Mouse (Mus musculus) lung, postnatal 4 days (tissue): ENCODE measurements around the gene Slamf6.
"Not testable (repeated sequence)": the region's sequence is repeated elsewhere in the genome, so short reads cannot be mapped to it uniquely, and the experiment has no call there.

Experiments
- DNase-seq, 2 experiments: peaks; one replicate each; pipeline ENCODE4 v3.0.0; 2021

The Slamf6 gene

DNA sequence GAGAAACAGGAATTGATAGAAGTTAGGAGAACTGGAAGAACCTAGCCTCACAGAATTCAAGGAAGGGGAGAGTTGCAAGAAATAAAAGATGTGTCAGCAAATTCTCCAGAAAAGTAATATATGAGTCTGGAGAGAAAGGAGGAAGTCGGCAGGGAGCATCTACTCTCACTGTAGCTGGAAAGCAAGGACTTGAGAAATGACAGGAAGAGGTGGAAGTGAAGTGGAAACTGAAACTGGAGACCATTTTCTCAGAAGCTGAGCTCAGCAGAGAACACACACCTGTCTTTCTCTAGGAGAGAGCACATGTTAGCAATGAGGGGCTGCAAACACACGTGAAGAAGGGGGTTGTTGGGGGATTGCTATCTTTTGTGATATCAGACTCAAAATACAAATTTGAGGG lies 40.1 kb downstream of the Slamf6 start:
- DNase-seq: no peak

DNA sequence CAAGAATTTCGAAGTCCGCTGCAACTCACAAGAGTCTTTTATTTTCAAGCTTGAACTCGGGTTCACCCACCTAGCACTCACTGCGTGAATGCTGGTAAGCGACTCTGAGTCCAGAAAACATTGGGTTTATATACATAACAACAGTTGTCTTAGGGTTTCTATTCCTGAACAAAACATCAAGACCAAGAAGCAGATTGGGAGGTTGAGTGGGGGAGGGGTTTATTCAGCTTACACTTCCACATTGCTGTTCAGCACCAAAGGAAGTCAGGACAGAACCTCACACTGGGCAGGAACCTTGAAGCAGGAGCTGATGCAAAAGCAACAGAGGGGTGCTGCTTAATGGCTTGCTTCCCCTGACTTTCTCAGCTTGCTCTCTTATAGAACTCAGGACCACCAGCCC lies 43.4 kb downstream of the Slamf6 start:
- DNase-seq: no peak

DNA sequence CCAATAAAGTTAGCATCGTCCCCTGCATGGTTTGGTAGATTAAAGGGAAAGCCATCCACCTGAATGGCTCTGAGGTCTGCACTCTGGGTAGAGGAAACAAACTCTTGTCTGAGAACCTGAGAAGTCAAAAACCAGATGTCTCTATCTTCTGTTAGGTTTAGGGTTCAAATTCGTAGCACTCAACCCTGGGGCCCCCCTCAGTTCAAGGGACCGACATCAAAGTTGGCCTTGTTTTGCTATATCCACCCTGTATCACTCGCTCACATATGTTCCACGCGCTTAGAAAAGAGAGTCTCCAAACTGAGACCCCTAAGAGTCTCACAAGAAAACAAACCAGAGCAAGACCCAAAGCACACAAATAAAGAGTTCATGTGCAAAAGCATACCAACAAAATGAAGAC lies 44.4 kb downstream of the Slamf6 start:
- no peak for DNase-seq

DNA sequence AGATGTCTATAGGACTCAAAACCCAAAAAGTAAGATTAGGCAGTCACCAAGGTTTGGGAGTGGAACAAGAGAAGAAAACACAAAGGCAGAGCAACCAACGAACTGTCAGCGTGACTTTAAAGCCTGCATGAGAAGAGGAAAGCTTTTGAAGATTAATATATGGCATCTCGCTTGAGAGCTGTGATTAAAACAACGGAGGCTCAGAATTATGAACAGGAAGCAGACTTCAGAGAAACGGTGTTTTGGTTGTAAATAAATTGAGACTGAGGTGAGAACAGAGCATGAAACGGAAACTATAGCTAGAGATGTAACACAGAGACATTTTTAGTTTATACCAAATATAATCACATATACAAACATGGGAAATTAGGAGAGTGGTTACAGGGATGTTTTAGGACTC lies 46.3 kb downstream of the Slamf6 start:
- DNase-seq: no peak

DNA sequence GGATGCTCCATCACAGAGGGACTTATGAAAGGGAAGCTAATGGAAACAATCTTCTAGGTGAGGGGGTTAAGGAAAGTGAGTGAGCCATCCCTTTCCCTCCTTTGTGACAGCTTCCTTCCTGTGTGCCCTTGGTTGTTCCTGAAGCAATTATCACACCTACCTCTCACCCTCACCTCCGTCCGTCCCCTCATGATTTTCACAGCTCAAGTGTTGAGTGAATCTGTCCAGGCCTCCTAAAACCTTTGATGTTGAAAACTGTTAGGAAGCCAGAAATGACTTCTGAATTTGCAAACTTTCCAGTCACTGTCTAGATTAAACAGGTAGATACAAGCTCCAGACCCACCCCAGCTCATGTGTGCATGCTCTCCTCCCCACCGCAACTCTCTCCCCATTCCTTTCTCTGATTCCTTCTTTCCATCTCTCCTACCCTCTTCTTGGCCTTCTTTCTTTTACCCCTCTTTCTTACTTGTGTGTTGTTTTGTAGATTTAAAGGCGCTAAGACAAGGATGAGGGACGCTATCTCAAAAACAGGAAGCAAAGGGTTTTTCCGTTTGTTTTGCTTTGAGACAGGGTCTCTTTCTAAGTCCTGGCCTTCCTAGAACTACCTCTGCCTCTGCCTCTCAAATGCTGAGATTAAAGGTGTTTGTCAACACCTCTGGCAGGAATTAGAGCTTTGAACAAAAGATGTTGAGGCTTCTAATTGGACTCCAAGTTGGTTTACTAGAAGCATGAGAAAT lies 48.9 kb downstream of the Slamf6 start:
- DNase-seq: no peak

DNA sequence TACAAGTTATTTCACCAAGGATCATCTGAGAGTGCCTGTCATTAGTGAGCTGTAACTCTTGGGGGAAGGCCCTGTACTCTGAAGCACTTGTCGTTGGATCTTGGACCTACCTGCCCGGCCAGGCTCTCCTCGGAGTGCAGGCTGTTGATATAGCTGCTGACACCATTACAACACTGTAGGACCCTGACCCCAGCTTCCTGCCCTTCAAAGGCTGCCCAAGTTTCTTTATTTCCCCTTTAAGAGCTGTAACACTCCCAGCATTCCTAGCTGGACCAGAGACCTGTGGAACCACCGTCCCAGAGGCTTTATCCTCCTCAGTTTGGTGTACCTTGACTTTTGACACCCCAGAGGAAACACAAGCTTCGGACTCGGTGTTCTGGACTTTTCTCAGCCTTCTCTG lies 51.9 kb downstream of the Slamf6 start:
- DNase-seq: no peak

DNA sequence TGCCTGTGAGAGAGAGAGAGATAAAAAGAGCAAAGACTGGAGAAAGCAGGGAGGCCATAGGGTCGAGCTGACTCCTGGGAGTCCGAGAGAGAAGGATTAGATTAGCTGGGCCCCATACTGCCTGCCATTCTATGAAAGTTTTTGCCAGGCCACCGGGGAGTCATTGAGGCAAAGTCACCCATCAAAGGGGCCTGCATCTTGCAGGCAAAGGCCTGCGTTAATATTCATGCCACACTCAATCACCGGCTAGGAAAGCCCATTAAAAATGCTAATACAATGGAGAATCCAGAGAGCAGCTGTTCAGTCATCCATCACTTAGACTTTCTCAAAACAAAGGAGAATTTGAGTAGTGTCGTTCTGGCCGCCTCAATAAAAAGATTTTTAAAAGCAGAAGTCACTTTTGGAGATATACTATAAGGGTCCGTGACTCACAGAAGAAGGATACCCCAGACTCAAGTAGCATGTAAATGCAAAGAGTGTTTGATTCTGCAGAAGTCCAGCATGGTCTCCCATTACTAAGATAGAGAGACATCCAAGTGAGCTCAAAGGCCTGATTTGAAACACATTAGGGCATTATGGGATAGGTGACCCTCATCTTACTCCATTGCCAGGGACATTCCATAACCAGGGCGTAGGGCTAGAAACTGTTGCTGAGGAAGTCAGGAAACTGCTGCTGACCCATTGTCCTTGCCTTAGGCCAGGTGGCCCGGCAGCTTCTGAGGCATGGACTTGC lies 53.7 kb downstream of the Slamf6 start:
- no peak for DNase-seq

DNA sequence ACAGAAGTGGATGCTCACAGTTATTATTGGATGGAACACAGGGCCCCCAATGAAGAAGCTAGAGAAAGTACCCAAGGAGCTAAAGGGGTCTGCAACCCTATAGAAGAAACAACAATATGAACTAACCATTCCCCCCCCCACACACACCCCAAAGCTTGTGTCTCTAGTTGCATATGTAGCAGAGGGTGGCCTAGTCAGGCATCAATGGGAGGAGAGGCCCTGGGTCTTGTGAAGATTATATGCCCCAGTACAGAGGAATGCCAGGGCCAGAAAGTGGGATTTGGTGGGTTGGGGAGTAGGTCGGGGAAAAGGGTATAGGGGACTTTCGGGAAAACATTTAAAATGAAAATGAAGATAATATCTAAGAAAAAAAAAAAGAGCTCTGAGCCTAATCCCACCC lies 57.0 kb downstream of the Slamf6 start:
- DNase-seq: not testable (repeated sequence)

DNA sequence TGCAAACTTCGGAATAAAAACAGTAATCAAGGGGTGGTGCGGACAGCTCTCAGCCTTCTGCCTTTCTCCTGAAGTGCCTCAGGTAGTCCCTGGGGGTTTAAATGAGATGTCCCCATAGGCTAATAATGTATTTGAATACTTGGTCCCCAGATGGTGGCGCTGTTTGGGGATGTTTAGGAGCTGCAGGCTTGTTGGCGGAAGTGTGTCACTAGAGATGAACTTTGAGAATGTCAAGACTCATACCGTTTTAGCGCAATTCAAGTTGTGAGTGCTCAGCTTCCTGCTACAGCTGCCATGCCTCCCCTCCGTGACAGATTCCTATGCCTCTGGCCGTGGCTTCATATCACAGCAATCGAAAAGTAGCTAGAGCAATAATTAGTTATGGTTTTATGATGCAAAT lies 58.1 kb downstream of the Slamf6 start:
- DNase-seq: no peak

DNA sequence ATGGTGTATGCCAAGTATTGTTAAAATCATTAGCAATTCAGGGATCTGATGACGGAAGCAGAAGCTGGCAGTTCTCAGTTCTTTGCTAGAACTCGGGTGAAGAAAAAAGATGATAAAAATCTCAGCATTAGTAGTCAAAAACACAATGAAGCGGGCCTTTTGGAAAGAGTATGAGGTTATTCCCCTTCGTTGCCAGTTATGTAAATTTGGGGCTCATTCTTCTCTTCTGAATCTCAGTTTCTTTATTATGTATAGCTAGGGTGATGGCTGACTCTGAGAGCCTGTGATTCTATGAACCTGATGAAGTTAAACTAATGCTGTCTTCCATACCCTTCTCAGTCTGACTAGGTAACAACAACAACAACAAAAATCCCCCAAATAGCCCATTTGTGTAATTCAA lies 58.5 kb downstream of the Slamf6 start:
- DNase-seq: no peak

DNA sequence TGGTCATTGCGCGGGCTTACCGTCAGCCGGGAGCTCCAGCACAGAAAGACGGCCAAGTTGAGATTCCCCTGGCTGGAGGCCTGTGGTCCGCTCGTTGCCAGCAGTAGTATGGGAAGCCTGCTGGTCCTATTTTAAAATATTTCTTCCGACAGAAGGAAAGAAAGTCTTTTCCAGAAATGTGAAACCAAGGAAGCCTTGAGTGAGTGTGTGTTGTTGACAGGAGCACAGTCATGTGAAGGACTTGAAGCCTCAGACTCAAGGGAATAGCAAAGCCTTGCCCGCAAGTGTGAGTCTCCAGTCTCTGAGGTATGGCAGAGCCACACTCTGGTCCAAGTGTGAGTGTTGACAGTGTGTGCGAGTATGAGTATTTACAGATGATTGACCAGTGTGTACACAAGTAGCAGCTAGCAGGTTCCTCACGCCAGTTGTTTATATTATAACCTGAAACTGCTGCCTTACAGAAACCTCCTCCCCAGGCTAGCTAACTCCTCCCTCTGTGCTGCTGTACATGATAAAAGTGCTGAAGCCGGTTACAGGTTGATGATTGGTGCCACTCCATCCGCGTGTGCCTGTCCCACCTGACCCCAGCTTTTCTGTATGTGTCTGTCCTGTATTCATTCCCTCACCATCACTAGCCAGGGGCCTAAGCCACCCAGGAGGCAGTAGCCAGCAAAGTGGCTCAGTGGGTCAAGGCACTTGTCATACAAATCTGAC lies 59.7 kb downstream of the Slamf6 start:
- no peak for DNase-seq

DNA sequence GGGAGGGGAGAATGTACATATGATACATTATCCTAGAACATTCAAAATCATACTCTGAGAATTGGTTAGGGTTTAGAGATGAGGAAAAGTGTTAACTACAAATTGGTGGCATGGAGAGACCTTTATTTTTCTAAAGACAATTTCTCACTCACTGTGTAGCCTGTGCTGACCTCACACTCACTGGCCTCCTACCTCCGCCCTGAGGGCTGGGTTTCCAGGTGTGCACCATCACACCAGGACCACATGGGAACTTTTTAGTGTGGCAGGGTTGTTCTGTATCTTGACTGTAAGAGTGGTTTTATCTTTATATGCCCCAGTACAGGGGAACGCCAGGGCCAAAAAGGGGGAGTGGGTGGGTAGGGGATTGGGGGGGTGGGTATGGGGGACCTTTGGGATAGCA lies 60.6 kb downstream of the Slamf6 start:
- DNase-seq: no peak

DNA sequence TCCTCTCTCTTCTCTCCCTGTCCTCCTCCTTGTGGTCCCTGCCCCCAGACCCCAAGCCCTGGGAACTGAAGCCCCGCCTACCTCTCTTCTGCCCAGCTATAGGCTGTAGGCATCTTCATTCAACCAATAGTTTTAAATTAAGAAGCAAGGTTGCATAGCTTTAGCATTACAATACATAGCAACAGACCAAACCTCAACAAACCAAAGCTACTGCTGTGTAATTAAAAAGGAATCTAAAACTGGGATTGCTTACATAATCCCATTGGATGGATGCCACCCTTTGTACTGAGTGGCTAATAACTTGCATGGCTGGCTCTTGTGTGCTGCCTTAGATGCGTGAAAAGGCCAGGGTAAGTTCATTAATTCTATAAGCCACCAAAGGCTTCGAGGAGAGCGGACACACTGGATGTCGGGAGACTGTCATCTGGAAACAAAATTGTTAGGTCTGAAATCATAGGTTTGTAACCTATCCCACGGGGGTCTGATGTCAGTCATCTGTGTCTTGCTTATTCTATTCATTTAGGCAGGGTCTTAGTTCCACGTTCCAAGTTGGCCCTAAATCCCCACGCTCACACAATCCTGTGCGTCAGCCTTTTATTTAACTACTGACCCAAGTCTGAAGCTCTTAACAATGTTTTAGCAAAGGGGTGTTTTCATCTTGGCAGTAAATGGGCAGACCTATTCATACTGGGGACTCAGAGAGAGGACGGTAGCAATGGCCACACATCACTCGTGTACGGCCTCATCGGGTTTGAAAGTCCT lies 62.8 kb downstream of the Slamf6 start:
- no peak for DNase-seq

DNA sequence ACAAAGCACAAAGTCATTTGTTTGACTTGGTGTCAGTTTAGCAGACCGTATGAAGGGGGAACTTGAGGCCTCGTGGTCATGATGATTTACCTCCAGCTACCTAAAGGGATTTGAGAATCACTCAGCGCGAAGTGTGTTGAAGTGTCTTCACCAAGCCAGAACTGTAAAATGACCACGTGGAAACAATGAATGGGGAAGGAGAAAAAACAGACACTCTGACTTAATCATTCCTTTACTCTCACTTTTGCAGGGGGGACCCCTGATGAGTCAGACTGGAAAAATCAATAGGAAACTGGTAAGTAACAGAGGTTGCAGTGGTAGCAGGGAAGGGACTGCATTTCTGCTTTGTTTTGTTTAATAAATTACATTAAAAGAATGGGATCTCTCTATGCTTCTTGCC lies 64.9 kb downstream of the Slamf6 start:
- DNase-seq: no peak

DNA sequence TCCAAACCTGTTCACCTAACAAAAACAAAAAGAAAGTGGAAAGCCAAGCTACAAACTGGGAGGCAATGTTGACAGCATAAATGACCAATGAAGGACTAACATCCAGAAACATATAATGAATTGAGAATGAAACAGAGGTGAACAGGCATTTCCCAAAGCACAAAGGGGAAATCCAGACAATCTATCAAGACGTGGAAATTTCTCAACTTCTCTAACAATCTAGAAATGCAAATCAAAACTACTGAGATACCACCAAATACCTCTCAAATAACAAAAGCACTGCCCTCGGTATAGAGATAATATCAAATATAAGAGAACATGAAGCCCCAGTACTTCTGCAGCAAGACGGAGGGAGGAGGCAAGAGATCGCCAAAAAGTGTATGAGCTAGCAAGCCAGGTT lies 65.4 kb downstream of the Slamf6 start:
- DNase-seq: no peak

DNA sequence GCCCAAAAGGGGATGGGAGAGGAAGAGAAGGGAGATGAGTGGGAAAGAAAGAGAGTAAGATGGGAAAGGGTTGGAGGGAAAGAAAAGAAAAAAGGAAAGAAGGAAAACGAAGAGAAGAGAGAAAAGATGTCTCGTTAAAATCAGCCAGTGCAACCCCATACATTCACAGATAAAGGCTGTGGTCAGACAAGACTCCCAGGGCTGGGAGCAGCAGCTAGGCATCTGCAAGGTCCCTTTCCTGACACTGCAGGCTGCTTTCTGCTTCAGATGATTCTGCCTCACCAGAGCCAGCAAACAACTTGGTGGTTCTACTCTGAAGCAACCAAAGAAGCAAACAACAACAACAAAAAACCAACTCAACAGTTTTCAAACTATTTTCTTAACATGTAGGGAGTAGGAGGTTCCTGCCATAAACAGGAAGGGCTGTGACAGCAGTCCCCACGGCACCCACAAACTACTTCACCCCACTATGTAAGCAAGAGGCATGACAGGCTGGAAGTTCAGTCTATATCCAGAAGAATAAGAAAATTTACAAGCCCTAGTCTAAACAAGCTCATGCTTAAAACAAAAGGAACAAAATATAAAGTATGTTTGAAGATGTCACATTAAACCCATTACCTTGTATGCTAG lies 66.2 kb downstream of the Slamf6 start:
- DNase-seq: no peak

DNA sequence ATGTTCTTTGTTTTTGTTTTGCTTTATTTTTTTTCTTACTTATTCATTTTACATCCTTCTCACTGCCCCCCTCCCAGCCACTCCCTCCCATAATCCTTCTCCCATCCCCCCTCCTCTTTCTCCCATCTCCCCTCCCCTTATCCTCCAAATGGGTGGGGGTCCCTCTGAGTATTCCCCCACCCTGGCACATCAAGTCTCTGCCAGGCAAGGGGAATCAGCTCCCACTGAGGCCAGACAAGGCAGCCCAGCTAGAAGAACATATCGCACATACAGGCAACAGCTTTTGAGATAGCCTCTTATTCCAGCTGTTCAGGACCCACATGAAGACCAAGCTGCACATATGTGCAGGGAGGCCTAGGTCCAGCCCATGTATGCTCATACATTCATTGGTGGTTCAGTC lies 66.8 kb downstream of the Slamf6 start:
- no peak for DNase-seq

DNA sequence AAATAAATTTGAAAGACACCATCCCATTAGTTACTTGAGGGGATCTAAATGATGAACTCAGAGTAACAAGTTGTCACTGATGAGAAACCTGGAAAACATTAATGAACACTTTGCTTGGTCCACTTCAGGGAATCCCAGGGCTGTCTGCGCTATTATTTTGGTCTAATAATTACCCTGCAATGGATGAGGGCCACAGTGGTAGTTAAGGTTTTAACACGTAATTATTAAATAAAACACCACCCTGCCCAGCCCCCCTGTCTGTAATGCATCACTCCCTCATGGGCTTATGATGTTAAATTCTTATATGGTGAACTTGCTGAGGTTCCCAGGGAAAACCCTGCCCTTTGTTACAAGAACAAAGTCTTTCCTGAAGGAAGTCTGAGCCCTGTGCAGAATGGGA lies 74.6 kb downstream of the Slamf6 start:
- DNase-seq: no peak

DNA sequence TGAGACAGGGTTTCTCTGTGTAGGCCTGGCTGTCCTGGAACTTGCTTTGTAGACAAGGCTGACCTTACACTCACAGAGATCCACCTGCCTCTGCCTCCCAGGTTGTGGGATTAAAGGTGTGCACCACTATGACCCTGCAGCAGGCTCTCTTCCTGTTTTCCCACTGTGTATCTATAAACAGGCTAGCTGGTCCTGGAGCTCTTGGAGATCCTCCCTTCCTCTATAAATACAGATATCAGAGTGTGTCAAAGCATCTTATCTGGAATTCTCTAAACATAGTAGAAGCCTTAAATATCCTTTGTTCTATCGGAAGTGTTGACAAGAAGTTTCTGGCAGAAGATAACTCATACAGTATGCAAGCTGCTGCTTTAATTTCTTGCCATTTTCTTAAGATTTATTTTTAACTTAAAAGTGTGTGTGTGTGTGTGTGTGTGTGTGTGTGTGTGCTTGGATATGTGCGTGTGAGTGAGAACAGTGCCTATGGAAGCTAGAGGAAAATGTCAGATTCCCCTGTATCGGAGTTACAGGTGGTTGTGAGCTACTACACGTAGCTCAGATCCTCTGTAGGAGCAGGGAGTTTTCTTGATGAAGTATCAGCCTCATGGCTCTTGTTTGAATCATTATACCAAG lies 75.7 kb downstream of the Slamf6 start:
- no peak for DNase-seq

DNA sequence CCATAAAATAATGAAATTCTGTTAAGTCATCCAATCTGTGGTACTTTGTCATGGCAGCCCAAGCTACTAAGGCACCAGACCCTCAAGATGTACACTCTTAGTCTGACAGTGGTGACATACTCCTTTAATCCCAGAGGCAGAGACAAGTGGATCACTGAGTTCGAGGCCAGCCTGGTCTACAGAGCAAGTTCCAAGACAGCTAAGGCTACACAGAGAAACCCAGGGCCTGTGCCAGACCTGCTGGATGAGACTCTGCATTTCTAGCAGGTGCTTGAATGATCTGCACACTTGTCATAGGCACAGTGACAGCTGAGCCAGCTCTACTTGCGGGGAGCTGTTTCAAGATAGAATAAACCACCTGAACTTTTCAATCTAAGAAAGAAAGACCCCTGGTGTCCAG lies 77.2 kb downstream of the Slamf6 start:
- no peak for DNase-seq

DNA sequence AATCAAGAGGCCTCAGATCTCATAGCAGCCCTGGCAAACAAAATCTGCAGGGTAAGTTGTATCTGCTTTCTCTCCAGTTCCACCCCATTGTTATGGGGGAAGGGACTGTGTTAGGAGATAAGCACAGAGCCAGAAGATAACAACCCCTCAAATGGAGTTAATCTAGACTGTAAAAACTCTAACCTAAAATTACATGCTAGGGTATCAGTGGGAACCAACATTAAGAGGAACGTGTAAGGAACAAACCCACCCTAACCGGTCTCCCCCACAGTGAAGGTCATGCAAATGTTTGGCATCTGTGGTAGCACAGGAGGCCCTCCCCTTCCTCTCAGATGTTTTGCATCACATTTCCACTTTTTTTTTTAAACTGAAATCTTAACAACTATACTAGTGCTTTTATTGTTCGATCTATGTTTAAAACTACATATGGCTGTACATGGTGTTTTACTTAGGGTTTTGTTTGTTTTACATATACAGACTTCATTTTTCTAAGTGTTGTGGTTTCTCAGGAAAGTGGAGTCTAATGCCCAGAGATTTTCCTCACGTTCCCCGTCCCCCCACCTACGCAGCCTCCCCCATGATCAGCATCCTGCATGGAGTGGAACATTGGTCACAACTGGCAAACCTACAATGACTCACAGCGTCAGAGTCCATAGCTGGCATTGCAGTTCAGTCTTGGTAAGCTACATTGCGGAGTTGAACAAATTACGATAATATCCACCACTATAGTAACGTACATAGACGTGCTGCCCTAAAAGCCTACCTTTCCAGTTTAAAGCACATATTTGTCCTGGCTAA lies 77.8 kb downstream of the Slamf6 start:
- no peak for DNase-seq

DNA sequence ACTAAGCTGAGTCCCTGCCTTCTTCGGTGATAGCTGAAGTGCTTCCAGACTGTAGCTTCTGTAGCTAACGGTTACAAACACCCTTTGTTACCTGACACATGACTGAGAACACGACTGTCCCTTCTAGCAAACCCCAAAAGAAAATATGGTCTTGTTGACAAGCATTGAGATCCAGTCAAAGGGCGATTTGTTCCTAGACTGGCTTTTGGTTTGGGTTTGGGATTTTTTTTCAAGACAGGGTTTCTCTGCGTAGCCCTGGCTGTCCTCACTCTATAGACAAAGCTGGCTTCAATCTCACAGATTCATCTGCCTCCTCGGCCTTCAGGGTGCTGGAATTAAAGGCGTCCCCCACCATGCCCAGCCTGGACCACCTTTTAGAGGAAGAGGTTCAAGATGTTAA lies 79.4 kb downstream of the Slamf6 start:
- DNase-seq: no peak
